ENCODE assay signal across 13 mouse cellular contexts in genomic region chr5:117137594-117137993, GRCm38 (mm10). TPM values are rescaled to one million over a fixed set of nuclear protein-coding genes. Genes with fewer than 3 reads are reported as not detected.
DNase-seq lines count a peak whose midpoint lies in the region; ATAC-seq lines count a peak whose summit lies in the region.
"Had no signal": no experiment of that assay in that cellular context is flagged by ENCODE, and none has a peak within 500 bp of the region (broad histone marks: within the 10 kb centered on the region; RNA-seq: fewer than 3 reads in every experiment).

No protein-coding gene starts in this region.

- H3K4me3 ChIP-seq in heart, embryonic 10.5 days: no peak overlapping the region
- H3K4me3 ChIP-seq in lung, embryonic 15.5 days: no peak overlapping the region
- peak overlapping the region; percentile 48 for H3K4me3 ChIP-seq in liver, embryonic 16.5 days (ENCODE audit: low read depth, low read length)

- WGBS in heart, embryonic 10.5 days: 65% methylated on average over 8 of the region's 8 CpGs
- 62% methylated on average over 8 of the region's 8 CpGs for WGBS in lung, embryonic 15.5 days
- WGBS in liver, embryonic 16.5 days (ENCODE audit: insufficient replicate concordance): 10% methylated on average over 8 of the region's 8 CpGs

- H3K4me1 ChIP-seq in heart, embryonic 10.5 days: peaks cover 61% of the 10 kb centered on the region
- peaks cover 57% of the 10 kb centered on the region for H3K4me1 ChIP-seq in lung, embryonic 15.5 days
- H3K4me1 ChIP-seq in liver, embryonic 16.5 days (ENCODE audit: control insufficient read depth, low read depth, low read length): peaks cover 80% of the 10 kb centered on the region

- no peak overlapping the region for H3K4me2 ChIP-seq in lung, embryonic 15.5 days
- peak overlapping the region; percentile 81 for H3K4me2 ChIP-seq in liver, embryonic 16.5 days (ENCODE audit: low read depth, low read length)
- H3K4me2 ChIP-seq: midbrain, embryonic 11.5 days had no signal

- no peaks in the 10 kb centered on the region for H3K36me3 ChIP-seq in heart, embryonic 10.5 days
- no peaks in the 10 kb centered on the region for H3K36me3 ChIP-seq in lung, embryonic 15.5 days
- H3K36me3 ChIP-seq in liver, embryonic 16.5 days (ENCODE audit: control insufficient read depth, insufficient read depth): no peaks in the 10 kb centered on the region

- ATAC-seq in lung, embryonic 15.5 days (ENCODE audit: borderline replicate concordance, extremely low read depth, low FRiP score, low TSS enrichment): no peak
- peak; percentile 63 for ATAC-seq in erythroblast, adult 5-6 weeks (replicated peaks; ENCODE audit: low FRiP score, poor library complexity, severe bottlenecking)
- peak; percentile 49 for ATAC-seq in liver, embryonic 16.5 days (ENCODE audit: low read depth)

- no peak overlapping the region for H3K9ac ChIP-seq in lung, embryonic 15.5 days
- peak overlapping the region; percentile 54 for H3K9ac ChIP-seq in liver, embryonic 16.5 days (ENCODE audit: low read depth, low read length)

- H3K27ac ChIP-seq in heart, embryonic 10.5 days: peak overlapping the region; percentile 74
- H3K27ac ChIP-seq in lung, embryonic 15.5 days: 0 out of 2 replicates have a peak overlapping the region, but pooled peaks have one; percentile 59
- peak overlapping the region; percentile 95 for H3K27ac ChIP-seq in liver, embryonic 16.5 days (ENCODE audit: low read length)

- H3K27me3 ChIP-seq in heart, embryonic 10.5 days (ENCODE audit: insufficient read depth, poor library complexity, severe bottlenecking): no peaks in the 10 kb centered on the region
- no peaks in the 10 kb centered on the region for H3K27me3 ChIP-seq in lung, embryonic 15.5 days
- no peaks in the 10 kb centered on the region for H3K27me3 ChIP-seq in liver, embryonic 16.5 days (ENCODE audit: control insufficient read depth, insufficient read depth, low read depth, low read length)

- no peaks in the 10 kb centered on the region for H3K9me3 ChIP-seq in heart, embryonic 10.5 days
- no peaks in the 10 kb centered on the region for H3K9me3 ChIP-seq in lung, embryonic 15.5 days
- no peaks in the 10 kb centered on the region for H3K9me3 ChIP-seq in liver, embryonic 16.5 days (replicated peaks; ENCODE audit: control insufficient read depth, low read length)

- DNase-seq in heart, embryonic 10.5 days (ENCODE audit: low spot score): no peak
- no peak for DNase-seq in heart, postnatal 4 days
- no peak for DNase-seq in lung, postnatal 14 days
- no peak for DNase-seq in left cerebral cortex, adult 8-10 months (ENCODE audit: low spot score in 2 of 2)
- DNase-seq in urinary bladder, postnatal 36 days (ENCODE audit: low spot score in 2 of 2): no peak
- DNase-seq: adrenal gland, adult 2 months; cerebellum, adult 9-10 months; embryo, embryonic 11 days; thymus, postnatal 36 days had no signal

RNA-seq across cellular contexts. Expression of gene Taok3, which starts 17.7 kb away (rescaled TPM):
- polyA plus RNA-seq in heart, embryonic 10.5 days (2016; fragmentation: Nextera tagmentation; extraction: Ambion mirVana): 12.2 and 18.6 TPM in 2 replicates
- total RNA-seq in heart, postnatal 4 days (2021): 10 to 100 TPM in 1 of 2 experiments, 1 to 10 TPM in 1; 8.6 to 10.5 TPM
- polyA plus RNA-seq in lung, embryonic 15.5 days (2015; fragmentation: Nextera tagmentation; extraction: Ambion mirVana): 22.4 and 27.3 TPM in 2 replicates
- 28.4 and 30.1 TPM in 2 replicates for total RNA-seq in erythroblast, adult 5-6 weeks (2015; ENCODE audit: low replicate concordance)
- total RNA-seq in erythroblast, adult 5-6 weeks (2017; ENCODE audit: low replicate concordance): 32.5 and 43.4 TPM in 2 replicates
- polyA plus RNA-seq in liver, embryonic 16.5 days (2015; fragmentation: Nextera tagmentation; extraction: Ambion mirVana): 39.9 and 41.8 TPM in 2 replicates
- 10 to 100 TPM; 49.5 to 55.4 (median 52.4) TPM for total RNA-seq in left cerebral cortex, adult 8-10 months (2022)

RNA-seq across cellular contexts. Expression of gene Suds3, which starts 21.7 kb away (rescaled TPM):
- polyA plus RNA-seq in heart, embryonic 10.5 days (2016; fragmentation: Nextera tagmentation; extraction: Ambion mirVana): 54.8 and 76.3 TPM in 2 replicates
- 10 to 100 TPM; 68.6 to 80.3 TPM for total RNA-seq in heart, postnatal 4 days (2021)
- 74.0 and 78.8 TPM in 2 replicates for polyA plus RNA-seq in lung, embryonic 15.5 days (2015; fragmentation: Nextera tagmentation; extraction: Ambion mirVana)
- total RNA-seq in erythroblast, adult 5-6 weeks (2015; ENCODE audit: low replicate concordance): 20.7 and 25.0 TPM in 2 replicates
- total RNA-seq in erythroblast, adult 5-6 weeks (2017; ENCODE audit: low replicate concordance): 73.7 and 98.8 TPM in 2 replicates
- polyA plus RNA-seq in liver, embryonic 16.5 days (2015; fragmentation: Nextera tagmentation; extraction: Ambion mirVana): 24.1 and 26.6 TPM in 2 replicates
- 100 to 1,000 TPM; 114 to 150 (median 121) TPM for total RNA-seq in left cerebral cortex, adult 8-10 months (2022)
